8 mouse cellular contexts compared by ENCODE assay signal in the genomic region with DNA sequence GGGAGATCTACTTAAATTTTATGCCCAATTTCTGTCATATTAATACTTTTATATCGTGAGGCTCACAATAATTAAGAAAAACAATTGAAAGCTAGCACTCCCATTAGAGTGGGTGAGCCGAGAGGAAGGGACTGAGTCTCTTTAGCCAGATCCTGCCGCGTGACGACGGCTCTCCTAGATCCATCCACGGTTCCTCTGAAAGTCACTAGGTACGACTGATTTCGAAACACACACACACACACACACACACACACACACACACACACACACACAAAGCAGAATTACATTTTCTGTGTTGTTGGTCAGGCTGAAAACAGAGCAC.
A peak's percentile ranks its signal among the peaks of the same experiment; 100 is the strongest.
DNase-seq lines count a peak whose midpoint lies in the region; ATAC-seq and TF ChIP-seq lines count a peak whose summit lies in the region.

No protein-coding gene starts in this region.

- ATAC-seq in hindbrain, embryonic 11.5 days (ENCODE audit: low FRiP score) = peak; percentile 48
- peak; percentile 39; the same call in 1 of the 2 replicates for ATAC-seq in liver, embryonic 14.5 days (ENCODE audit: insufficient read depth)

- under 1% methylated on average over 9 of the region's 9 CpGs for WGBS in embryonic facial prominence, embryonic 10.5 days
- under 1% methylated on average over 9 of the region's 9 CpGs for WGBS in hindbrain, embryonic 11.5 days
- 3% methylated on average over 9 of the region's 9 CpGs for WGBS in liver, embryonic 14.5 days (ENCODE audit: insufficient replicate concordance)
- WGBS in small intestine, adult 2 months = under 1% methylated on average over 9 of the region's 9 CpGs

- no peak for DNase-seq in left cerebral cortex, adult 2 months (ENCODE audit: extremely low spot score in 1 of 2, low spot score in 2 of 2)
- no peak for DNase-seq in left cerebral cortex, postnatal 36 days (ENCODE audit: low spot score in 2 of 2)
- no peak for DNase-seq in embryonic facial prominence, embryonic 10.5 days (ENCODE audit: low spot score)
- no peak for DNase-seq in hindbrain, embryonic 11.5 days (ENCODE audit: low spot score)
- DNase-seq in liver, embryonic 14.5 days (ENCODE audit: low read depth in 3 of 3, low spot score in 3 of 3) = no peak
- DNase-seq in retina, embryonic 14.5 days (ENCODE audit: low spot score) = no peak
- DNase-seq in layer of hippocampus, postnatal 25 days (ENCODE audit: extremely low spot score in 1 of 2, low spot score in 1 of 2) = no peak

- H3K4me1 ChIP-seq in embryonic facial prominence, embryonic 10.5 days = peaks cover 22% of the 10 kb centered on the region; the same call in 1 of the 2 replicates
- H3K4me1 ChIP-seq in hindbrain, embryonic 11.5 days (replicated peaks; ENCODE audit: control insufficient read depth, insufficient read depth, low read length) = no peaks in the 10 kb centered on the region
- H3K4me1 ChIP-seq in liver, embryonic 14.5 days (replicated peaks; ENCODE audit: control insufficient read depth in 2 of 2, insufficient read depth in 2 of 2, low read length in 1 of 2) = no peaks in the 10 kb centered on the region; a peak in 1 of 4 replicates
- peaks cover 3% of the 10 kb centered on the region for H3K4me1 ChIP-seq in small intestine, adult 2 months (ENCODE audit: control insufficient read depth, insufficient read depth, insufficient read length, low read length)

- H3K27ac ChIP-seq in left cerebral cortex, adult 2 months = peak overlapping the region; percentile 91
- peak overlapping the region; percentile 95 for H3K27ac ChIP-seq in embryonic facial prominence, embryonic 10.5 days (replicated peaks)
- H3K27ac ChIP-seq in hindbrain, embryonic 11.5 days (ENCODE audit: low read depth, low read length) = peak overlapping the region; percentile 83
- H3K27ac ChIP-seq in liver, embryonic 14.5 days = no peak overlapping the region
- peak overlapping the region; percentile 3; the same call in 1 of the 2 replicates for H3K27ac ChIP-seq in small intestine, adult 2 months (ENCODE audit: insufficient read depth, low read depth, low read length)

- intact Hi-C loops in left cerebral cortex, adult 2 months (cut with DNase I) = no loop called here
- intact Hi-C loops in left cerebral cortex, postnatal 36 days (cut with DNase I) = loop anchor here (2.0 kb wide), 1 partner anchor 96 kb away; a partner anchor contains a TSS

- no peak for TF ChIP-seq CTCF in left cerebral cortex, adult 2 months (IDR thresholded peaks at IDR 0.05)
- TF ChIP-seq CTCF in liver, embryonic 14.5 days (IDR thresholded peaks at IDR 0.05; ENCODE audit: low read depth) = no peak
- no peak for TF ChIP-seq CTCF in small intestine, adult 2 months (IDR thresholded peaks at IDR 0.05; ENCODE audit: extremely low read depth, insufficient read length, insufficient replicate concordance, low read depth, low read length)

- no peaks in the 10 kb centered on the region for H3K36me3 ChIP-seq in embryonic facial prominence, embryonic 10.5 days (replicated peaks)
- H3K36me3 ChIP-seq in hindbrain, embryonic 11.5 days (ENCODE audit: control insufficient read depth, insufficient read depth, low read length) = no peaks in the 10 kb centered on the region
- H3K36me3 ChIP-seq in liver, embryonic 14.5 days (replicated peaks; ENCODE audit: control insufficient read depth, insufficient read depth, low read depth) = no peaks in the 10 kb centered on the region
- no peaks in the 10 kb centered on the region for H3K36me3 ChIP-seq in small intestine, adult 2 months (ENCODE audit: control insufficient read depth, insufficient read depth, low read length)

- peaks cover 7% of the 10 kb centered on the region; the same call in 1 of the 2 replicates for H3K27me3 ChIP-seq in embryonic facial prominence, embryonic 10.5 days (replicated peaks; ENCODE audit: low read depth, poor library complexity, severe bottlenecking)
- H3K27me3 ChIP-seq in hindbrain, embryonic 11.5 days (ENCODE audit: control insufficient read depth, insufficient read depth, low read length) = no peaks in the 10 kb centered on the region
- H3K27me3 ChIP-seq in liver, embryonic 14.5 days (ENCODE audit: control insufficient read depth, insufficient read depth, low read length) = peaks cover 15% of the 10 kb centered on the region
- H3K27me3 ChIP-seq in small intestine, adult 2 months (ENCODE audit: control insufficient read depth, insufficient read depth, low read length) = no peaks in the 10 kb centered on the region; the same call in 1 of the 2 replicates

- peak overlapping the region; percentile 78 for H3K4me3 ChIP-seq in left cerebral cortex, adult 2 months
- H3K4me3 ChIP-seq in embryonic facial prominence, embryonic 10.5 days = peak overlapping the region; percentile 87
- H3K4me3 ChIP-seq in hindbrain, embryonic 11.5 days (ENCODE audit: low read depth, low read length) = peak overlapping the region; percentile 67
- H3K4me3 ChIP-seq in liver, embryonic 14.5 days (ENCODE audit: insufficient read depth in 1 of 2, low read depth in 2 of 2, low read length in 2 of 2) = peak overlapping the region; percentile 56 to 58
- H3K4me3 ChIP-seq in small intestine, adult 2 months (ENCODE audit: low read depth, low read length) = peak overlapping the region; percentile 70

- peak overlapping the region; percentile 83 for H3K9ac ChIP-seq in hindbrain, embryonic 11.5 days (ENCODE audit: low read depth, low read length)
- no peak overlapping the region for H3K9ac ChIP-seq in liver, embryonic 14.5 days (replicated peaks)

- H3K4me2 ChIP-seq in hindbrain, embryonic 11.5 days (replicated peaks; ENCODE audit: low read depth, low read length) = peak overlapping the region; percentile 93
- peak overlapping the region; percentile 61 for H3K4me2 ChIP-seq in liver, embryonic 14.5 days (ENCODE audit: low read depth)

- no peaks in the 10 kb centered on the region for H3K9me3 ChIP-seq in embryonic facial prominence, embryonic 10.5 days
- H3K9me3 ChIP-seq in hindbrain, embryonic 11.5 days (ENCODE audit: control insufficient read depth, low read length) = no peaks in the 10 kb centered on the region
- H3K9me3 ChIP-seq in liver, embryonic 14.5 days (ENCODE audit: control insufficient read depth, low read length) = no peaks in the 10 kb centered on the region

- TF ChIP-seq EP300 in liver, embryonic 14.5 days (IDR thresholded peaks at IDR 0.05; ENCODE audit: low read depth) = no peak

- TF ChIP-seq POLR2A in small intestine, adult 2 months (IDR thresholded peaks at IDR 0.05; ENCODE audit: low read depth, low read length) = no peak
